In the genomic region with DNA sequence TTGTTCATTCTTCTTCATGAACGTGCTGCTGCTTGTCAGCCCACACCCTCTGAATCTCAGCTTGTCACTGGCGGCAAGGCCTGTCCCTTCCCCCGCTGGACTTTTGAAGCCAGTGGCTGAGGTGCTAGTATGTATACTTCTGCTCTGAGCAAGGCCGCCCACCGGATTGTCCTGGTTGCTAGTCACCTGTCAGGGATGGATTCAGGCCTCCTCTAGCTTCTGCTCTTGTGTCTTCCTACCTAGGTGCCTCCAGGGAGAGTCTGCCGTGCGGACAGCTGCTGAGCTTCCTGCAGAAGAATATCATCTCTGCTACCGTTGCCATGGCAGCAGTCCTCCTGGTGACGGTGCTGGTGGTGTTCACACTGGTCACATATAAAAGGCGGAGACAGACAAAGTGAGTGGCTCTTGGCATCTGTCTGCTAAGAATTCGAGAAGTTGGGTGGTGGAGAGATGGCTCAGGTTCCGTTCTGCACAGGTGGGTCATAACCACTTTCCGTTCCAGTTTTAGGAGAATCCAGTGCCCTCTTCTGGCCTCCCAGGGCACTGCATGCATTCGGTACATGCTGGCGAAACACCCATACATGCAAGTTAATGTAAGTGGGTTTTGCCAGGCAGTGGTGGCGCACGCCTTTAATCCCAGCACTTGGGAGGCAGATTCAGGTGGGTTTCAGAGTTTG, we compare ENCODE assay signal across 8 mouse cellular contexts. TPM values are rescaled to one million over a fixed set of nuclear protein-coding genes. Genes with fewer than 3 reads are reported as not detected.
A peak's percentile ranks its signal among the peaks of the same experiment; 100 is the strongest.
DNase-seq lines count a peak whose midpoint lies in the region; ATAC-seq and TF ChIP-seq lines count a peak whose summit lies in the region.

No protein-coding gene starts in this region.

- peak overlapping the region; percentile 45 for H3K4me2 ChIP-seq in forebrain, embryonic 14.5 days (ENCODE audit: low read length)
- 0 out of 2 replicates have a peak overlapping the region, but pooled peaks have one; percentile 8 for H3K4me2 ChIP-seq in liver, embryonic 16.5 days (ENCODE audit: low read depth, low read length)
- H3K4me2 ChIP-seq in neural tube, embryonic 14.5 days (ENCODE audit: low read depth, low read length) = peak overlapping the region; percentile 47

- H3K4me3 ChIP-seq in ES-E14 (ENCODE audit: insufficient read depth in 1 of 2, low read depth in 1 of 2, low read length in 2 of 2, poor library complexity in 1 of 2, severe bottlenecking in 1 of 2) = 0 out of 4 replicates have a peak overlapping the region, but pooled peaks have one; percentile 5 to 9
- peak overlapping the region; percentile 20 for H3K4me3 ChIP-seq in forebrain, embryonic 14.5 days (ENCODE audit: low read depth, low read length)
- H3K4me3 ChIP-seq in liver, embryonic 16.5 days (ENCODE audit: low read depth, low read length) = no peak overlapping the region
- 0 out of 2 replicates have a peak overlapping the region, but pooled peaks have one; percentile 0 for H3K4me3 ChIP-seq in neural tube, embryonic 14.5 days (ENCODE audit: low read depth, low read length)

- H3K36me3 ChIP-seq in ES-E14 (ENCODE audit: control insufficient read depth, insufficient read depth, low read length, poor library complexity, severe bottlenecking) = no peaks in the 10 kb centered on the region
- no peaks in the 10 kb centered on the region for H3K36me3 ChIP-seq in forebrain, embryonic 14.5 days (ENCODE audit: control insufficient read depth, insufficient read depth, low read length)
- no peaks in the 10 kb centered on the region for H3K36me3 ChIP-seq in liver, embryonic 16.5 days (ENCODE audit: control insufficient read depth, insufficient read depth)
- H3K36me3 ChIP-seq in neural tube, embryonic 14.5 days (ENCODE audit: control insufficient read depth, insufficient read depth, low read length) = no peaks in the 10 kb centered on the region

- no peak overlapping the region for H3K9ac ChIP-seq in ES-E14 (ENCODE audit: insufficient read depth, low read depth, low read length, poor library complexity, severe bottlenecking)
- H3K9ac ChIP-seq in forebrain, embryonic 14.5 days (ENCODE audit: low read length) = no peak overlapping the region
- H3K9ac ChIP-seq in liver, embryonic 16.5 days (ENCODE audit: low read depth, low read length) = no peak overlapping the region
- no peak overlapping the region for H3K9ac ChIP-seq in neural tube, embryonic 14.5 days (replicated peaks; ENCODE audit: low read depth, low read length)

- no peak overlapping the region for H3K27ac ChIP-seq in ES-E14 (ENCODE audit: insufficient read depth, low read depth, low read length, poor library complexity, severe bottlenecking)
- no peak overlapping the region for H3K27ac ChIP-seq in forebrain, embryonic 14.5 days (ENCODE audit: low read depth, low read length)
- H3K27ac ChIP-seq in liver, embryonic 16.5 days (ENCODE audit: low read length) = no peak overlapping the region
- H3K27ac ChIP-seq in neural tube, embryonic 14.5 days (ENCODE audit: low read depth, low read length) = no peak overlapping the region

- H3K27me3 ChIP-seq in forebrain, embryonic 14.5 days (replicated peaks; ENCODE audit: control insufficient read depth, insufficient read depth, low read length) = 0 out of 2 replicates have a peak, but pooled peaks cover 3% of the 10 kb centered on the region
- peaks cover 2% of the 10 kb centered on the region; the same call in 1 of the 2 replicates for H3K27me3 ChIP-seq in liver, embryonic 16.5 days (ENCODE audit: control insufficient read depth, insufficient read depth, low read depth, low read length)
- H3K27me3 ChIP-seq in neural tube, embryonic 14.5 days (ENCODE audit: control insufficient read depth, insufficient read depth, low read length) = no peaks in the 10 kb centered on the region

- ATAC-seq in forebrain, embryonic 14.5 days = peak; percentile 79
- ATAC-seq in liver, embryonic 16.5 days (ENCODE audit: low read depth) = no peak
- peak; percentile 71; the same call in 1 of the 2 replicates for ATAC-seq in neural tube, embryonic 14.5 days (ENCODE audit: low read depth)

- no peaks in the 10 kb centered on the region for H3K9me3 ChIP-seq in ES-E14 (ENCODE audit: control insufficient read depth, insufficient read depth, low read depth, low read length)
- no peaks in the 10 kb centered on the region for H3K9me3 ChIP-seq in forebrain, embryonic 14.5 days (replicated peaks; ENCODE audit: control insufficient read depth, low read length)
- H3K9me3 ChIP-seq in liver, embryonic 16.5 days (replicated peaks; ENCODE audit: control insufficient read depth, low read length) = no peaks in the 10 kb centered on the region
- H3K9me3 ChIP-seq in neural tube, embryonic 14.5 days (ENCODE audit: control insufficient read depth, low read length) = no peaks in the 10 kb centered on the region

- peaks cover 0 to 7% of the 10 kb centered on the region in 2 experiments; a peak in 1 of 4 replicates for H3K4me1 ChIP-seq in ES-E14 (ENCODE audit: control insufficient read depth in 2 of 2, insufficient read depth in 2 of 2, low read length in 2 of 2, poor library complexity in 1 of 2)
- H3K4me1 ChIP-seq in forebrain, embryonic 14.5 days (ENCODE audit: control insufficient read depth, insufficient read depth, low read length) = peaks cover 4% of the 10 kb centered on the region; the same call in 1 of the 2 replicates
- no peaks in the 10 kb centered on the region for H3K4me1 ChIP-seq in liver, embryonic 16.5 days (ENCODE audit: control insufficient read depth, low read depth, low read length)
- peaks cover 4% of the 10 kb centered on the region; the same call in 1 of the 2 replicates for H3K4me1 ChIP-seq in neural tube, embryonic 14.5 days (ENCODE audit: control insufficient read depth, insufficient read depth, low read length)

- DNase-seq in ES-E14 (ENCODE audit: low read depth, low spot score) = peak; percentile 72
- peak; percentile 44 for DNase-seq in c-Kit-positive CD71-positive TER-119-positive erythroid progenitor cells, embryonic 14.5 days (ENCODE audit: low spot score)
- DNase-seq in forebrain, embryonic 14.5 days (ENCODE audit: low spot score) = peak; percentile 84
- DNase-seq in heart, postnatal 36 days = peak; percentile 51 to 71
- DNase-seq in layer of hippocampus, adult 11-12 months (ENCODE audit: low spot score) = peak; percentile 85
- peak; percentile 72 for DNase-seq in telencephalon, adult 2 months (ENCODE audit: low read depth, low spot score)

- WGBS in forebrain, embryonic 14.5 days = 23% methylated on average over 17 of the region's 17 CpGs
- WGBS in liver, embryonic 16.5 days (ENCODE audit: insufficient replicate concordance) = 24% methylated on average over 17 of the region's 17 CpGs
- WGBS in neural tube, embryonic 14.5 days = 23% methylated on average over 17 of the region's 17 CpGs

- in situ Hi-C loops in ES-E14 (cut with MboI; ENCODE audit: low sequenced_read_pairs in 2 of 2, unreplicated experiment in 2 of 2) = no loop called here

- intact Hi-C loops in heart, postnatal 36 days (cut with DNase I) = loop anchor here (2.0 kb wide), 1 partner anchor 60 kb away; no protein-coding TSS in a partner anchor

TF ChIP-seq in ES-E14, 5 proteins besides CTCF, POLR2A, EP300 and RAD21:
- TF ChIP-seq HCFC1 (IDR thresholded peaks at IDR 0.05; ENCODE audit: borderline replicate concordance, insufficient read depth, low read length) (no peak), MAFK (IDR thresholded peaks at IDR 0.05; ENCODE audit: insufficient read depth, low read depth, low read length) (no peak), CHD2 (IDR thresholded peaks at IDR 0.05; ENCODE audit: low read depth, low read length) (no peak), ZC3H11A (IDR thresholded peaks at IDR 0.05; ENCODE audit: borderline replicate concordance, low read depth, low read length) (peak; percentile 15; the same call in 1 of the 2 replicates)

RNA-seq across cellular contexts. Expression of a gene that starts 17.2 kb away (rescaled TPM):
- total RNA-seq in ES-E14 (2012; rRNA removed) = 2.5 and 5.0 TPM in 2 replicates
- 0.99 and 1.5 TPM in 2 replicates for polyA plus RNA-seq in forebrain, embryonic 14.5 days (2014; fragmentation: Nextera tagmentation; extraction: Ambion mirVana)
- under 1 TPM in 1 of 2 experiments, not detected in 1; 0.27 TPM for total RNA-seq in heart, postnatal 36 days (2021)
- 0.19 TPM in 2 replicates for polyA plus RNA-seq in liver, embryonic 16.5 days (2015; fragmentation: Nextera tagmentation; extraction: Ambion mirVana)
- 1.5 and 2.6 TPM in 2 replicates for polyA plus RNA-seq in neural tube, embryonic 14.5 days (2014; fragmentation: Nextera tagmentation; extraction: Ambion mirVana)

RNA-seq across cellular contexts. Expression of a gene that starts 30.2 kb away (rescaled TPM):
- 115 and 129 TPM in 2 replicates for total RNA-seq in ES-E14 (2012; rRNA removed)
- 73.7 and 86.8 TPM in 2 replicates for polyA plus RNA-seq in forebrain, embryonic 14.5 days (2014; fragmentation: Nextera tagmentation; extraction: Ambion mirVana)
- total RNA-seq in heart, postnatal 36 days (2021) = 100 to 1,000 TPM in 1 of 2 experiments, 10 to 100 TPM in 1; 97.9 to 113 TPM
- polyA plus RNA-seq in liver, embryonic 16.5 days (2015; fragmentation: Nextera tagmentation; extraction: Ambion mirVana) = 25.4 and 26.0 TPM in 2 replicates
- polyA plus RNA-seq in neural tube, embryonic 14.5 days (2014; fragmentation: Nextera tagmentation; extraction: Ambion mirVana) = 103 and 117 TPM in 2 replicates

RNA-seq across cellular contexts. Expression of a gene that starts 34.5 kb away (rescaled TPM):
- total RNA-seq in ES-E14 (2012; rRNA removed) = not detected in 2 replicates
- polyA plus RNA-seq in forebrain, embryonic 14.5 days (2014; fragmentation: Nextera tagmentation; extraction: Ambion mirVana) = 0.40 TPM in 1 of 2 replicates, not detected in the other
- total RNA-seq in heart, postnatal 36 days (2021) = not detected
- not detected in 2 replicates for polyA plus RNA-seq in liver, embryonic 16.5 days (2015; fragmentation: Nextera tagmentation; extraction: Ambion mirVana)
- 0.40 and 0.92 TPM in 2 replicates for polyA plus RNA-seq in neural tube, embryonic 14.5 days (2014; fragmentation: Nextera tagmentation; extraction: Ambion mirVana)

RNA-seq across cellular contexts. Expression of a gene that starts 53.2 kb away (rescaled TPM):
- 598 and 769 TPM in 2 replicates for total RNA-seq in ES-E14 (2012; rRNA removed)
- 606 and 697 TPM in 2 replicates for polyA plus RNA-seq in forebrain, embryonic 14.5 days (2014; fragmentation: Nextera tagmentation; extraction: Ambion mirVana)
- 1,000 to 10,000 TPM; 2,258 to 2,311 TPM for total RNA-seq in heart, postnatal 36 days (2021)
- polyA plus RNA-seq in liver, embryonic 16.5 days (2015; fragmentation: Nextera tagmentation; extraction: Ambion mirVana) = 371 and 385 TPM in 2 replicates
- polyA plus RNA-seq in neural tube, embryonic 14.5 days (2014; fragmentation: Nextera tagmentation; extraction: Ambion mirVana) = 700 and 834 TPM in 2 replicates
